Mouse (Mus musculus): ENCODE measurements around the gene Tgm7.
"Not testable (repeated sequence)": the region's sequence is repeated elsewhere in the genome, so short reads cannot be mapped to it uniquely, and the experiment has no call there.

Gene Tgm7

DNA sequence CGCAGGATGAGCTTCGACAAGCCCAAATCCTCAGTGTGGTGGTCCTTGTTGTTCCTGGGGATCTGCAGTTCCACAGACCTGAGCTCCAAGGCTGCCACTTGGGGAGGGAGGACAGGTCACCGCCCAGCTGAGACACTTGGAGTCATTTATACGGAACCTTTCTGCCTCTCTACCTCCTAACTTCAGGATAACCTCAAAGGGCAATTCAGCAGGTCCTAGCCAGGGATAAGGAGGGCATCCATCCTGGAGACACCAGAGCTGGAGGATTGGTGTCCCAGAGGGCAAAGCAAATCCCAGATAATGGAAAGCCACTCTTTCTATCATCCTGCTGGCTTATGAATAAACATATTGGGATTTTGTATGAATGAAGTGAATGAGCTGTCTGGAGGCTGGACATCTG, at the start of gene Tgm7:
Gene Tgm7, minus strand, starts transcription at position 101 of the 400 bp plus-strand sequence.
- no peak for DNase-seq (ENCODE audit: low read depth, low spot score)

DNA sequence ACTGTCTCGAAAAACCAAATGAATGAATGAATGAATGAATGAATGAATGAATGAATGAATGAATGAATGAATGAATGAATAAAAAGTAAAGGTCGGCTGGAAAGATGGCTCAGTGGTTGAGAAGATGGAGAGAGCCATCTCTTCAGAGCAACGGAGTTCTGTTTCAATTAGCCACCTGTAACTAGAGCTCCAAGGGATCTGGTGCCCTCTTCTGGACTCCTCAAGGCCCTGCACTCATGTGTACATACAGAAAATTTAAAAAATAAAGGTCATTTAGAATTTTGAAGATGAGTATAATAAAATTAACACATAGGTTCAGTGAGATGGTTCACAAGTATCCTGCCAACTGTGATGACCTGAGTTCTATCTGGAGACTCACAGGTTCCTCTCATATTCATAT, 43.5 kb upstream of the Tgm7 start:
- peak; percentile 63 for DNase-seq (ENCODE audit: low read depth, low spot score)

DNA sequence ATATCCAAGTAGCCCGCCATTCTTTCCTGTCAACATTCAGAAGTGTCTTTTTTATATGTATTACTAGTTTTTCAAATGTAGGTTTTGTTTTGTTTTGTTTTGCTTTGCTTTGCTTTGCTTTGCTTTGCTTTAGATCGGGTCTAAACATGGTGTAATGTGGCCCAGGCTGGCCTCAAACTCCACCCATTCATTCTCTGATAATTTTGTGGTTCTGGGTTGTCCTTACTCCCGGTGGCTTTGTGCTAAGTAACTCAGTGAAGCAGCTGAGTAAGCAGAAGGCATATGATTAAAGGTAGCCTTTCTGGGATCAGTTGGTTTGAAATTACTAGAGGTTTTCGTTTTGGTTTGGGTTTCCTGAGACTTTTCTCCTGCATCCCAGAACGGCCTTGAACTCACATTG, 40.1 kb upstream of the Tgm7 start:
- no peak for DNase-seq (ENCODE audit: low read depth, low spot score)

DNA sequence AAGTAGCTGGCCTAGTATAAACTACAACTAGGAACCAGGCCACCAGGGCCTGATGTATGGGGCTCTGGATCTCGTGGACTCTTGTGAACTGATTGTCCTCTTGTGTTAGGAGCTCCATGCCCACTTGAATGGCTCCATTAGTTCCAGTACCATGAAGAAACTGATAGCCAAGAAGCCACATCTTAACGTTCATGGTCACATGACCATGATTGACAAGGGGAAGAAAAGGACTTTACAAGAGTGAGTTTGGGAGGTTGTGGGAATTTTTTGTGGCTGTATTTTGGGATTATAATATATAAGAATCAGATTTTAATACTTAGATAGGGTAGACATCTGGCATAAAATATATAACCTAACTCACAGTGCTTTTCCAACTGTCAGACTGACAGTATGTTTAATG, 32.8 kb upstream of the Tgm7 start:
- no peak for DNase-seq (ENCODE audit: low read depth, low spot score)

DNA sequence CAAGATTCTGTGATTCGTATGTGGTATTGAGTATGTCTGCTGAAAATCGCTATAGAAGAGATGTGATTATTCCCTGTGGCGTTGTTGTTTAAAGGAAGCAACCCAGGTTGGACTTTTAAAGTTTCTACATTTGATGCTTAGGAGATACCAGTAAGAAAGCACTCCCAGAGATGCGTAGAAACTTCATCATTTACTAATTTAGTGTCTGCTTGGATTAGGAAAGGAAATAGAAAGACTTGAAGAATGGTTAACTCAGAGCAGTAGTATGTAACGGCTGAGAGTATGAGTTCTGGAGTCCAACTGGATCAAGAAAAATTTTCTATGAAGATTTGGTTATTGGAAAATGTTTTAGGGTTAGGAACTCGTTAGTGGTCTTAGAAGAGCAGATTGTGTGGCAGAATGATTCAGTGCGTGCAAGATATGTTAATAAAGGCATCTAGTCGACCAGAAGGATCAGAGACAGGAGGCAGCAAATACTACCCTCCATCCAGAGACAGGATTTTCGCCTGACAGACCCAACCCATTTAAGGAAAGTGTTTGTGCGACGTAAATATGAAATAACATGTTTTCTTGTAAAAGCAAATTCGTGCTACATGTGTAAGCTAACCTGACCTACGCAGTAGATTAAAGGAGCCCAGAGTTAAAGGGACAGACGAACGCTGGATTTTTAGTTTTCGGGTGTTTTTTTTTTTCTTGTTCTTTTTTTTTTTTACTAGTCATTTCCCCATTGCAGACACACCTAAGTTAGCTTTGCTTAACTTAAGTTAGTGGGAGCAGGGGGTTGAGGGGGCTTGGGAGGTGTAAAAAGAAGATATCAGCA, 31.8 kb upstream of the Tgm7 start:
- DNase-seq (ENCODE audit: low read depth, low spot score), result no peak

DNA sequence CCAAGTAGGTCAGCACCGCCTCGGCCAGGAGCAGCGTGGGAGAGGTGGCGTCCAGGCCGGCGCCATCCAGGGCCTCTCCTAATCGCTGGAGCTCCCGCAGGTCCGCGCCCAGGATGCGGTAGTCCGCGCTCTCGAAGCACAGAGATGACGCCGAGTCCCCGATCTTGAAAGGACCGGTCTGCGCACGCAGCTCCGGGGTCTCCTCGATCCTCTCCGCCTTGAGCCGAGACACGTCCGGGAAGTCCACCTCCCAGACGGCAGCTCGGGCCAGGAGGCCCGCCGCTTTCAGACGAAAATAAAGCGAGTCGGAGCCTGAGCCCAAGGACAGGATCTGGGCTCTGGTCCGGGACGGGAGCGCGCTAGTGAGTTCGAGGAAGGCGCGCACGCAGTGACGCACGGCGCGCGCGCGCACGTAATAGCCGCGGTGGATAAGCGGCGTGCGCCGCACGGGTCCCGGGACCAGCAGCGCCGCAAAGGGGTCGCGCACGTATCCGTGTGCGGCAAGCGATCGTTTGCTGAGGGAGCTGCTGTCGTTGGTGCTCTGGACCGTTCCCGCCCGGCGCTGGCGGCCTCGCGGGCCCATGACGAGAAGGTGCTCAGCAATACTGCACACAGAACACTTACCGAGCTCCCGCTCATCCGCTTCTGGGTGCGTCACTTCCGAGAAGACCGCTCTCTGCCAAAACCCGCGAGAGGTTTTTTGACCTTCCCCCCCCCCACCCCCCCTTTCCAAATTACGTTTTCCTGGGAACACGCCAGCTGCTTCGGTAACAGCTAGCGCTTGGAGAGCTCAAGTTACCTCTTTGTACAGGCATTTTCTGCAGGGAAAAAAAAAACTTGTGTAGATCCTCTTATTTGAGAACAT, 30.7 kb upstream of the Tgm7 start, which contains the start of the genes Adal and Lcmt2:
Gene Adal, plus strand, starts transcription at position 411 of the 865 bp plus-strand sequence.
Gene Lcmt2, minus strand, starts transcription at position 636 of the 865 bp plus-strand sequence.
- peak; percentile 94 for DNase-seq (ENCODE audit: low read depth, low spot score)

DNA sequence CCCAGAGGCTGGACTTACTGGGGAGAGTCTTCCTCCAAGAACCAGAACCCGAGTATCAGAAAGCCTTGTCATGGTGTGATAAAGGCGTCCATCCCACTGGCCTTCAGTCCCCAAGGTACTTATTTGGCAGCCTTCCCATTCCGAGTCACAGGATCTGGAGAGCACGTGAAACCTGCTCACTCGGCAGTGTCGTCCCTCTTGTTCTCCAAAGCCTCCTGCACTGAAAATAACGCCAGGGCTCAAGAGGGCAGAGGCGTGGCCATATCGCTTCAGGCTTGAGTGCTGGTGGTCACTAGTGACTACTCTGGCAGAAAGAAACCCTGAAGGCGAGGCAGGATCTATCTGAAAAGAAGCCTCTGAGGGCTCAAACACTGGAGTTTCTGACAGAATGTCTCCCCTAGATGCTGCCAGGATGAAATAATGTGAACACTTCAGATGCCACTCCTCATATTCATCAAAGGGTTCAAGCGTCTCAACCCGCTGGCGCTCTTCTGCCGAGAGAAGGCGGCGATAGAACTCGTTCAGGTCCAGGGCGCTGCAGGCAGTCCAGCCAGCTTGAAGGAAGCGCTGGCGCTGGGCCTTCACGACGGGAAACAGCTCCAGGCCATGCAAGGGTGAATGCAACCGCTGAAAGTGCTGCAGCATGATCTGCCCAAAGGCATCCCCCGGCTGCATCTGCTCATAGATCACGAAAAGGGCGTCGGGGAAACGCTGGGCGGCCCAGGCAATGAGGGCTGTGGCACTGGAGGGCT, 29.8 kb upstream of the Tgm7 start:
- peak; percentile 67 for DNase-seq (ENCODE audit: low read depth, low spot score)

DNA sequence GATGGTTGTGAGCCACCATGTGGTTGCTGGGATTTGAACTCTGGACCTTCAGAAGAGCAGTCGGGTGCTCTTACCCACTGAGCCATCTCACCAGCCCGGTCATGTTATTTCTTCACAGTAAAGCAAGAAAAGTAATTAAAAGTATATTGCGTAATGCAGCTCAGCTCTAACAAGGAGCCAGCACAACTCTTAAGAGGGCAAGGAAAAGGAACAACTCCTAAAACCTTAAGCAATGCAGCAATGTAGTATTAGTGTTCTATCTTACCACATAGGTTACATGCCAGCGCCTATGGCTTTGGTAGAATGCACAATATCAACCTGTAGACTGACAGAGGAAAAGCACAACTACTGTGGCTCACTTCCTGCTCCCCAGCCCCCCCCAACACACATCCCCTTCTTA, 27.8 kb upstream of the Tgm7 start:
- no peak for DNase-seq (ENCODE audit: low read depth, low spot score)

DNA sequence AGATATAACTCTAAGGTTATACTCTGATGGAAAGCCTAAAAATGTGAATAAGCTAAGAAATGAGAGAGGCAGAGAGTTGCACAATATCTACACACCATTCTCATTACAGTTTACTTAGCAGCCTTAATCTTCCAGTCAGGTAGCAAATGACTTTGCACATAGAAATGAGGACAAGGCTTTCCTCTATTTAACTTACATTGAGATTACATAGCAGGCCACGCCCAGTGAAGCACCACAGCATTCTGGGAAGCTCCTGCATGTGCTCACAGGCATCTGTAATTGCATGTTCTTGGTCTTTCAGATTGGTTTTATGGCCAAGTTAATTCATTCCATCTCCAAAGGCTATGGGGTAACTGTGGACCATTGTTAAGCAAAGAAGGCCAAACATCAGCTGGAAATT, 23.2 kb upstream of the Tgm7 start:
- no peak for DNase-seq (ENCODE audit: low read depth, low spot score)

DNA sequence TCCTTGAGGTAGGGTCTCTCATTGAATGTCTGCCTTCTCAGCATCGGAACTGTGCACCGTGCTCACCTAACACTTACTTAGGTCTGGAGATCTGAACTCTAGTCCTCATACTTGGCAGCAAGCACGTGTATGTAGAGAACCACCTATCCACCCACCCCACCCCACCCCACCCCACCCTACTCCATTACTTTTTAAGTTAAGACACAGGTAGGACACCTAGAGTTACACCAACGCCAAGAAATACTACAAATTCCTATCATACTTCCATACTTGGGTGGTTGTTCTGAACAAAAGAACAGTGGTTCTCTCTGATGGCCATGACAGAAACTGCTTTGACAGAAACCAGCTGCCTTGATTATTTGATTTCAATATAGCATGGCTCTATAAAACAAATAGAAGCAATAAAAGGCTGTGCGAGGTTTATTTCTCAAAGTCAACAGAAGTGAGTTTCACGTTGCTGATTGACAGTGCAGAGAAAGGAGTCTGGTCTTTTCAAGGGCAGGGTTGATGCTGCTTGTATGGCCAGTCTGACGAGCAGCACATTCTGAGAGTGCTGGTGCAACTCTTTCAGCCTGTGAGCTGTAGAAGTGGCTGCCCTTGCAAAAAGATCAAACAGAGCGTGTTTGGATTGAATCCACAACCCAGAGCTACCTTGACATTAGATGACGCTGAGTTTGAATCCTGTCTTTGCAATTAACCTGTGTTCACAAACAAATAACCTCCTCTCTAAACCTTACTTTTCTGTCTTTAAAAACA, 19.4 kb upstream of the Tgm7 start:
- DNase-seq (ENCODE audit: low read depth, low spot score), result peak; percentile 21

DNA sequence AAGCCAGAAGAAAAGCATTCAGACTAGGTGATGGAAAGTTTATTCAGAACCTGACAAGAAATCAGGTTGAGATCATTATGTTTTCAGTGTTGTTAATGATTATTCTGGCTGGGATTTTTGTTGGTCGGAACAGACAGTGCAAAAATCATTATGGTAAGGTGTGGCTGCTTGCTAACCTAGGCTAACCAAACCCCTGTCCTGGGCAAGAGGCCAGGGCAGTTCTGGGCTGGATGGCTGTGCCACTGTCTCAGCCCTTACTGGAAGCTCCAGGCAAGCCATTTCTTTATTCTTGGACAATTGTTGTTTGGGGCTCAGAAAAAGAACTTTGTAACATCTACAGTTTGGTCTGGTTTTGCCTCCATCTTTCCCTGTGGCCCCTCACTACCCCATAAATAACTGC, 17.9 kb upstream of the Tgm7 start:
- no peak for DNase-seq (ENCODE audit: low read depth, low spot score)

DNA sequence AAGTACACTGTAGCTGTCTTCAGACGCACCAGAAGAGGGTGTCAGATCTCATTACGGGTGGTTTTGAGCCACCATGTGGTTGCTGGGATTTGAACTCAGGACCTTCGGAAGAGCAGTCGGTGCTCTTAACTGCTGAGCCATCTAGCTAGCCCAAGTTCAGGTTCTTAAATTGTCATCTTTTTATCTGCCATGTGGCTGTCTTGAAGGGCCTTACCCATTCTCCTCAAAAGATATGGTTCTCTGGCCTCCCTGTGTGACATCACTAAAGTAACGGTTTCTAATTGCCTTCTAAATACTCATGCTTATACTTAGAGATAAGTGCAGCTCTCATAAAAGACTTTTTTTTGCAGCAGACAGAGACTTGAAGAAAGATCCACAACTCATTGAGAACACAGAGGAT, 16.7 kb upstream of the Tgm7 start:
- not testable (repeated sequence) for DNase-seq (ENCODE audit: low read depth, low spot score)

DNA sequence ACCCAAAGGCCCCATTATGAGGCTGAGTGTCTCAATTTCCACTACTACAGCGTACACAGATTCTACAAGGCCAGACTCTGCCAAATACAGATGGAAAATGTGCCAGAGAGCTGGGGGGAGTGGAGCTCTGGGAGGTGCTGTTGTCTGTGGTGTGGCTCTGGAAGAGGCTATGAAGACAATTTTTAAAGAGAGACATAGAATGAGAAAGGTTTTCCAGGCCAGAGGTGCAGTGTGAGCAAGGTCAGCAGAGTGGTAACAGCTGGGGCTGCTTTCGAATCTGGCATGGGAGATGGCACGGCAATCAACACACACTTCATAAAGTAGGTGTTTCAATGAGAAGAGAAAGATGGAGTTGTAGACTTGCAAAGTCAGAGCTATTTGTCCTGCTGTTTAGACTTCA, 9.7 kb upstream of the Tgm7 start:
- DNase-seq (ENCODE audit: low read depth, low spot score), result no peak

DNA sequence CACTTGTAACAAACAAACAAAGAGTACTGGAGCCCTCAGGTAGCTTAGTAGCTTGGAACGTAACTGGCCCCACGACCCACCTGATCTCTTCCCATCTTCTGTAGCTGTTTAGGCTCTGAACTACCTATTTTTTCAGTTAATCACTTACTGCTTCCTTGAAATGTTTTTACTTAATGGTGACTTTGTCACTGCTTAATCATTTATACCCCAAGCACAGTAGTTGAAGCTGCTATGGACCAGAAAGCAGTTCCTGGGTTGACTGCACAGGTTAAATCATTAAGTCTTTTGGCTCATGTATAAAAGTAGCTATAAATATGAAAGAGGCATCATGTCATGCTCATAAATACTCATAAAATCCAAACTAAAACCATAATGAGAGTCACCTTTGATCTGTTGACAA, 5.8 kb upstream of the Tgm7 start:
- DNase-seq (ENCODE audit: low read depth, low spot score), result no peak

DNA sequence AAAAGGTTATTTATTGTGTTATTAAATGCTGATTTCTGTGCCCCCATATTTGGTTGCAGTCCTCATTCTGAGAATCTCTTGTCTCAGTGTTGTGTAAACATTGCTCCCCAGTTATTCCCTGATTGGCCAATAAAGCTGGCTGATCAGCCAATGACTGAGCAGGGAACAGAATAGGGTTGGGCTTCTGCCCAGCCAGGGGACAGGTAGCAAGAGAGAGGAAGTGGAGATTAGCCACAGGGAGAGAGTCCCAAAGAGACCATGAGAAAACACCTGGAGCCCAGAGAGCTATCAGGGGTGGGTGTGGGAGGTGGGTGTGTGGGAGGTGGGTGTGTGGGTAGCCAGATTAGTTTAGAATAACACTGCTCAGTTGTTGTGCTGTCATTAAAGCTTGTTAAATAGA, 3.7 kb downstream of the Tgm7 start:
- DNase-seq (ENCODE audit: low read depth, low spot score), result peak; percentile 10

DNA sequence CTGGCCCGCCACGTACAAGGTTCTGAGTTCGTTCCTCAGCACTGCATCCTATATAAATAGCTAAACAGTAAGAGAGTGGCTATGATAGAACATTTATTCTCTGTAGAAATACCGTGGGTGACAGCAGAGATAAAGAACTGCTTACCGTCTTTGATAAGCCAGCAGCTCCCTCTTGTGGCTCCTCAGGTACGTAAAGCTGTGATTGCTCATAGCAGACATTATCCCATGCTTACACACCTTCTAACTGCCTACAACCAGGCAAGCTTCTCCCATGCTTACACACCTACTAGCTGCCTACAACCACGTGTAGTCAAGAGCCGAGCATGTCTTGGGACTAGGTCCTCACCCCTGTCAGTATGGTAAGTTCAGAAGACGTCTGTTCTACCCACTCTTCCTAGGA, 7.5 kb downstream of the Tgm7 start:
- DNase-seq (ENCODE audit: low read depth, low spot score), result peak; percentile 67

DNA sequence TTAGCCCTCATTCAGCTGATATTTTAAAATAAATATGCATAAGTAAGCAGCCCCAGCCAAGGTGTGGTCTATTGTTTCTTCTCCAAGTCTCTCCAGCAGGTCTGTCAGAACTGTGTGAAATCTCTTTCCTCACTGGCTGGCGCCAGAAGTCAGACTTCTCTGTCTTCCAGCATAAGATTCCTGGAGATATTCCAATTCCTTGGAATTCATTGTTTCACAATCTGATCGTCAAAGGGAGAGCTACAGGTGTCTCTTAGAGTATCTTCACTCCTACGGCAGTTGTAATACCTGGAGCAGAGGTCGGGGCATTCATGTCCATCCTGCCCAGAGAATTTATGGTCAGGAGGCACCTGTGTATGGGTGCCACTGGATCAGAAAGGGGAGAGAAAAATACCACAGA, 19.8 kb downstream of the Tgm7 start:
- DNase-seq (ENCODE audit: low read depth, low spot score), result no peak

DNA sequence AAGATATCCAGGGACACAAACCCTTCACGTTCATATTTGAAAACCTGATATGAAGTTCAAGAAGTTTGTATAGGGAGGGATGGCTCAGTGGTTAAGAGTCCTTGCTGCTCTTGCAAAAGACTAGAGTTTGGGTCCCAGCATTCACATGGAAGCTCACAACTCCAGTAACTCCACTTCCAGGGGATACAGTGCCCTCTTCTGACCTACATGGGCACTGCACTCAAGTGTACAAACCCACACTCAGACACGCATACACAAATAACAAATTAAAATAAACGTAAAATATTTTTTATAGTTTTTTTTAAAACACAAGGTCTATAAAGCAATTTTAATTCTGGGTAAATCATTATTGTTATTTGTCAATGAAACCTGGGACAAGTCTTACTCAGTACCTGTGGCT, 21.1 kb downstream of the Tgm7 start:
- DNase-seq (ENCODE audit: low read depth, low spot score), result peak; percentile 52

DNA sequence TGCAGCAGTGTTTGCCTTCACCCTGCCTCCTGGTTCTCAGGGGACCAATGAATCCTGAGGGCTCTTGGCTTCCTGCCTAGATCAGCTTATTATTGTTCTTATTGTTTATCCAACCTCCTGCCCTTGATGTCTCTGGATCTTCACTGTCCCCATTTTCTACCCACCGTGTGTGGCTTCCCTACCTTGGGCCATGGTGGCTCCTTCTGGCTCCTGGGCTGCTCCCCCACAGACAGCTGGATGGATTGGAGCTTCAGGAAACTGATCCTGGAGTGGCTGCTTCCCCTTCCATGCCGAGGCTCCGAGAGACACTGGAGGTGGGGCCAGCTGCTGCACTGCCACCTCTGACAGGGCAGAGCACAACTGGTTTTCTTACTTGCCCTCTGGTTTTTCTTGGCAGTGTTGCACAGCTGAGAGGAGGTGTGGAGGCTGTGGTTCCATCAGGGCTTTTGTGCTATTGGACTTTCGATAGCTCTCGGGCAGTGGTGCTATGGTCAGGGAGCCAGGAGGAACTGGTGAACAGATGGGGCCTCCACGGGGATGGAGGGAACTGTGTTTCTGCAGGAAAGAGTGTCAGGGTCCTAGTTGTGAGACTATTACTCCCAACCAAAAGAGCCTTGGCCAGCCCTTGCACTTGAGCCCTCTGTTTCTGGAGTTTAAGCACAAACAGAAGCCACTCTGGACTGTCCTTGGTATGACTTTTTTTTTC, 24.0 kb downstream of the Tgm7 start, which contains the start of gene Tgm5:
Gene Tgm5, minus strand, starts transcription at position 362 of the 706 bp plus-strand sequence.
- DNase-seq (ENCODE audit: low read depth, low spot score), result no peak

DNA sequence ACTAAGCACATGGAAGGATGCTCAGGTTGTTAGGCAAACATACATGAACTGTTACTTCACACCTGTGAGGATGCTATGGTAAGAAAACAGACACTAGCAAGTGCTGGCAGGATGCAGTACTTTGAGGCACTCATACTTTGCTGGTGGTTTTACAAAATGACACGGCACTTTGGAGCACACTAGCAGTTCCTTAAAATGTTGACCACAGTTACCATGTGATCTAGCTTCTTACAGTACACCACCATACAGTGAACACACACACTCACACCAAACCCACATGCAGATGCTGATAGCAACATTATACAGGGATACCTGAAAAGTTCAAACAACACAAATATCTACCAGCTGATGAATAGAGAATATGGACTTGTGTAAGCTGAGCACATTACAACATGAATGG, 27.0 kb downstream of the Tgm7 start:
- no peak for DNase-seq (ENCODE audit: low read depth, low spot score)

DNA sequence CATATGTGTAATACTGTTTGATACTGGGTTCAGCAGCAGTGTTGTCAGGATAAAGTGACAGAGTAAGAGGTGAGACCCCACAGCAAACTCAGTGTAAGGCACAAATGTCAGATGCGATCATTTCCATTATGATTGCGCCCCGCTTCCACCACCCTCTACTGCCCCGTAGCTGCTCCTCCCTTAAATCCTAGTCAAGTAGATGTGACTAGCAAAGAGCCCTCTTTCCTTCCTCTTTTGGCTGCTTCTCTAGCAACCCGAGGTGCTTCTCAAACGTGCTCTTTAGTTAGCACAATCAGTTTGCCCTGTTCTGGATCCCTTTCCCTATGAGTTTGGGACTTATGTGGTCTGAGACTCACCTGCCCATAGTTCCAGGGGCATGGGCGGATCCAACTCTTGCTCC, 34.8 kb downstream of the Tgm7 start:
- DNase-seq (ENCODE audit: low read depth, low spot score), result no peak
